Mouse (Mus musculus): Measurements from ENCODE around the gene P2rx3.

DNA sequence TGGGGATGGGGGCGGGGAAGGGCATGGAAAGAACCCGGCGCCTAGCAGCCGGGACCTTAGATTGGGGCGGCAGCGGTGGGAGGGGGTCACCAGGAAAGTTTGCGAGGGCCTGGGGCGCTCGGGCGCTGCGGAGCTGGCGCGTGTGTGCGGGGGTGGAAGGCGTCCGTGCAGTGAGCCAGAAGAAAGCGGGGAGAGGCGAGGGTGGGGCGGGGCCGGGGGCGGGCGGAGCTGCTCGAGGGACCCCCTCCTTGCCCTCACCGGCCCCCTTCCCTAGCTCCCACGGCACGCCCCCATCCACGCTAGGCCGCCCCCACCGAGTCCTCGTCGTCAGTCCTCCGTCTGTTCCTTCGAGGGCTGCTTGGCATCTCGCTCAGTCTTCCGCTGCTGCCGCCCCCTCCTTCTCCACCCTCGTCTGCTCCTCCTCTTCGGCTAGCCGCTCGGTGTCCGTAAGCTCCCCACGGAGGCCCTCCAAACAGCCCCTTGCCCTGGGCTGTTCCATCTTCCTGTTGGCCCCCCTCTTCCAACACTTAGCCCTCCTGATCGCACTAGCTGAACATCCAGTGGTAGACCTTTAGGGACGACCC, 11.0 kb upstream of the P2rx3 start:
- TF ChIP-seq CTCF (conservative IDR thresholded peaks at IDR 0.05; ENCODE audit: low read length) (no peak), POU5F1 (IDR thresholded peaks at IDR 0.05; ENCODE audit: borderline replicate concordance, low read length) (no peak), NANOG (IDR thresholded peaks at IDR 0.05; ENCODE audit: borderline replicate concordance, low read length) (no peak)
